Mouse (Mus musculus) c-Kit-negative CD71-positive TER-119-positive erythroid progenitor cells, embryonic 14.5 days (primary cell): ENCODE results near the gene Rsl24d1.
"Not testable (repeated sequence)": the region's sequence is repeated elsewhere in the genome, so short reads cannot be mapped to it uniquely, and the experiment has no call there.

ENCODE experiments used
- DNase-seq: peaks from one replicate; pipeline ENCODE4 v3.0.0-alpha.2; 2013; ENCODE audit warnings: low read depth, low spot score

The Rsl24d1 gene

DNA sequence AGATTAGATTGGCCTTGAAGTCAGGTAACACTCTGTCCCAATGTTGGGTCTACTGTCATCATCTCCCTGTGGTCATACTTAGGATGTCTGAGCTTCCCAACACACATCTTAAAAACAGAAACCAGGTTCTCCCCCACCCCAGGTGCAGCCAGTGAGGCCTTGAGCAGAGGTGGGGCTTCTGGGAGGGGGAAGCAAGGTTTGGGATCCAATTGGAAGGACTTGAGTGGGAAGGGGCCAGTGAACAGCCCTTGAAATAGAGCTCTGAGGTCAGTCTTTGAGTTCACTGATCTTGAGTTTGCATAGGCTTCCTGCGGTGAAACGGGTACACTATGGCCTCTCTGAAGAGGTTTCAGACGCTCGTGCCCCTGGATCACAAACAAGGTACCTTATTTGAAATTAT, 11.0 kb upstream of the Rsl24d1 start, which contains the start of gene Gm20509:
Gene Gm20509, plus strand, starts transcription at position 290 of the 400 bp plus-strand sequence.
- DNase-seq: no peak

GRCm38 (mm10) chr9:73103159-73103879, 9.9 kb upstream of the Rsl24d1 start:
- DNase-seq: no peak

- DNase-seq: no peak
Measured at GRCm38 (mm10) chr9:73103880-73104198, 9.4 kb upstream of the Rsl24d1 start.

DNA sequence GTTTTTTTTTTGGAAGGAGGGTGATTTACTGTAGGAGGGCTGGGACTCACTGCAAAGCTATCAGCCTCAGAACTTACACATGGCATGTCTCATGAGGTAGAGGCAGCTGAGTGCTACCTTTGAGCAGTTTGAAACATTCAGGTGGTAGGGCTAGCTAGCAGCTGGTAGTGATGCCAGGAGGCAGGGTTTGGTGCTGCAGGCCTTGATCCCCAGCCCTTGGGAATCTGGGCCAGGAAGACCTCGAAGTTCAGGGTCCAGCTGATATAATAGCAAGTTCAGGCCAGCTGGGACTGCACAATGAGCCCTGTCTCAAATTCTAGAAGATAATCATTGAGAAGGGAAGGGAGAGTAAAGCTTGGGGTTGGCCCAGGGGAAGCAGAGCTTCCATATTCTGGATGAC, 8.1 kb upstream of the Rsl24d1 start:
- no peak for DNase-seq

DNA sequence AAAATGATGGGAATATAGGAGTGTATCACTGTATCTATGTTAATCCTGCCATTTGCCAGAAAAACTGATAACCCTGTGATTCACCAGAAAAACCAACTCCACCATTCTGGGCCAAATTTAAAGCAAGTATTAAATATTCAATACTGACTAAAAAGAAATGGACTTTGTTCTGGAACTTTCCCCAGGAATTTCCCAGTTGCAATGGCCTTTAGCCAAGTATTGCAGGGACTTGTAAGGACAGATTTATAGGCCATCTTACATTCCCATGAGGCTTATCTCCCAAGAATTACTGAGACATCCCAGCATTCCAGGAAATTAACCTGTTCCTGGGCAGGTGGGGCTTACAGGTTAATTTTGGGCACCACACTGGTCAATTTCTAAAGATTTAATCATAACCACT, 7.5 kb upstream of the Rsl24d1 start:
- DNase-seq: no peak

GRCm38 (mm10) chr9:73116704-73117103, 3.5 kb downstream of the Rsl24d1 start:
- not testable (repeated sequence) for DNase-seq

DNA sequence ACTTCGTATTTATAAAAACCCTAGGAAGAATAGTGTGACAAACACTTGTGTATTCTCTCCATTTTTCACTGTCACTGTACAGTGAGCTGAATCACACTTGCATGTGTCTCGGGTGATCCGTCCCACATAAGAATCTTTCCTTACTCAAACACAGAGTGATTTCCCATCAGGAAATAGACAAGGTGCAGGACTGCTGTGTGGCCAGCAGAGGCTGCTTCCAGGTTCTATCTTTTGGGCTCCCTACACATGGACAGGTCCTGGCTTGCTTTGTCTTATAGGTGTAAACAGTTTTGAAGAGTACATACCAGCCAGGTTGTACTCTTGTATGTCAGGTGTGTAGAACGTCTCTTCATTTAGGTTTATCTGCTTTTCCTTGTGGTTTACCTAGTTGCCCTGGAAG, 4.8 kb downstream of the Rsl24d1 start:
- no peak for DNase-seq

- no peak for DNase-seq
Measured at GRCm38 (mm10) chr9:73121735-73122134, 8.5 kb downstream of the Rsl24d1 start.

- DNase-seq: no peak
Measured at GRCm38 (mm10) chr9:73125043-73125570, 11.9 kb downstream of the Rsl24d1 start.

DNA sequence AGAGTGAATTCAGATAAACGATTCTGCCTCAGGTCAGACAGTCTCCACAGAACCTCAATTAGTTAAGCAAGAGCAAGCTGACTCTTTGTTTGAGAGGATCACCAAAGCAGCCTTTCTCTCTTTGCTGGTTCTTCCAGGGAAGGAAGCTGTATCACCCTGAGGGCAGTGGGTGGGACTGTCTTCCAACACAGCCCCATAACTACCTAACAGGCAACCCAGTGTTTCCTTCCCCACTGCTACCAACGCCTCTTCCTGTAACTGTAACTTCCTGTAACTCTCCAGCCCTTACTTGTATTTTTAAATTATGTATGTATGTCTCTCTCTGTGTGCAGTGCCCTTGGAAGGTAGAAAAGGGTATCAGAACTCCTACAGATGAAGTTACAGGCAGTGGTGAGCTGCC, 14.2 kb downstream of the Rsl24d1 start:
- no peak for DNase-seq

GRCm38 (mm10) chr9:73129875-73130274, 16.6 kb downstream of the Rsl24d1 start:
- DNase-seq: no peak

- no peak for DNase-seq
Measured at GRCm38 (mm10) chr9:73130529-73130928, 17.3 kb downstream of the Rsl24d1 start.

DNA sequence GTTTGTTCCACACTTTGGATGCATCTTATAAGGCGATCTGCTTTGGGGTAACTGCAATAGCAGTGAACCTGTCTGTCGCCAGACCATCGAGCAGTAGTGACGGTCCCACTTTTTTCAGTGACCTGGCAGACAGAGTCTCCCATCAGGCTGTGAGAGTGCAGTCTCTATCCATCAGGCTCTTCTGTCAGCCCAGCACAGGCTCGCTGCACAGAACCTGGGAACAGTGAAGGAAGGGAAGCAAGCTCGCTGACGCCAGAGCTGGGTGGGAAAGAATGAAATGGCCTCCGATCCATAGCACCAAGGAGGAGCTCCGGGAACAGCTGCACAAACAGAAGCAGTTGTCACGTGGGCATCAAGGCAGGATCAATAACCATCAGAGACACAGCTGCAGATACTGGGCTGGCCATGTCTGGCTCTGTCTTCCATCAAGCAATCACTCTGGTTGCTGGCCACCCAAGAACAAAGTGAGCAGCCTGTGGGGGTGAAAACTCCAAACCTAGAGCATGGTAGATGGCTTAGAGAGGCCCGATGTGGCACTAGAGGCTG, 24.2 kb downstream of the Rsl24d1 start:
- no peak for DNase-seq

DNA sequence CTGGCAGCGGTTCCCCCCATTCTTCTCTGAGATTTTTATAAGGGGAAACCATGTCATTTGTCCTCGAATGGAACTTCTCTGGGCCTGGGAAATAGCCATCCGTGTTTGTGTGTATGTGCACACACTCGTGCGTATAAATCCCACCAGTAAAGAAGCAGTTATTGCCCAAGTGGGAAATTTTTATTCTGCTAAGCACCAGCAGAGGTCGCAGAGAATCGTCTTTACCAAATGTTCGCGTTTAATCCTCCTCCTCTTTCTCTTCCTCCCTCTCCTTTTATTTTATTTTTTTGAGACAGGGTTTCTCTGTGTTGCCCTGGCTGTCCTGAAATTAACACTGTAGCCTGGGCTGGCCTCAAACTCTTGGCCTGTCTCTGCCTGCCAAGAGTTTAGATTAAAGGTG, 41.1 kb downstream of the Rsl24d1 start:
- no peak for DNase-seq

- DNase-seq: no peak
Measured at GRCm38 (mm10) chr9:73157968-73158367, 44.7 kb downstream of the Rsl24d1 start.

DNA sequence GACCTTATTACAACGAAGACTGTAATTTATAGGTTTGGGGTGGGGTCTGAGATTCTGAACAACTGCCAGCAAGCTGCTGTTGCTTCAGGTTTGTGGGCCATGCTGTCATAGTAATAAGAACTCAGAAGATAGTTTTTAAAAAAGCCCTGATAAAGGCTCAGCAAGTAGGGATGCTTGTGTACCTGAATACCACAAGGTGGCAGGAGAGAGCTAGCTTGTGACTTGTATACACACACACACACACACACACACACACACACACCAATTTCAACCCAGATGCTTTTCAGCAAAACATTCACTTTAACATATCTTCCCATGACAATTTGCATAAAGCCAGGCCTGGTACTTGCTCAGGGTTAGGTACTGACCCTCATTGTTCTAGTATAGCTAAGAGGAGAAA, 46.0 kb downstream of the Rsl24d1 start:
- no peak for DNase-seq

DNA sequence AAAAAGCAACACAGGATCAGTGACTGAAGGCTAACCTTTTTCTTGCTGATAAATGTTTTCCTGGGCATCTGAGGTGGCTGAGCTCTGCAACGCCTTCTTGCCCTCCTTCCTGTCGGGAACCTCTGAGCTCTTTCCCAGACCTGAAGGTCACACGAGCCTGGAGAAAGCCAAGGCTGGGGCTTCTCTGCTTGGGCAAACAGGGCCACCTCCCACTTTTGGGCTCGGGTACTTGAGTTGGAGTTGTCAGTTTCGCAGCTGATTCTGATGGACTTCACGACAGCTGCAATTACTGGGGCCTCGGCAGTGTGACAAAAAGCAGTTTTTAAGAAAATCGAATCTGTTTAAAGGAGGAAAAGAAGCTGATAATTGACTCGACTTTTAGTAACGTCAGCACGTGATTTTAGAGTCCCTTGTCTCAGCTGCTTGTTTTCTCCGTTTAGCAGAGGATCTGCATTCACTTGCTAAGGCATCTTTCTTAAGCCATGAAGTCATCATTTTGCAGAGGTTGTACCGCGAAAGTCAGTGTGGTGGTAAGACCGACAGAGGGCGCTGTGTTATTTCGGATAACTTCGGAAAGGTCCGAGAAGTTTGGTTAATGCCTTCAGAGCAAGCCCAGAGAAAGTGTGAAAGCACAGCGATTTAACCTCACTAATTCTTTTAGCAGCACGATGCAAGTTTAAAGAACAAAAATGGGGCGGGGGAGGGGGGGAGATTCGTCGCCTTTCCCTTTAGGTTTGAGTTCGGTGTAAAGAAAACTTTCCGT, 49.5 kb downstream of the Rsl24d1 start:
- no peak for DNase-seq

DNA sequence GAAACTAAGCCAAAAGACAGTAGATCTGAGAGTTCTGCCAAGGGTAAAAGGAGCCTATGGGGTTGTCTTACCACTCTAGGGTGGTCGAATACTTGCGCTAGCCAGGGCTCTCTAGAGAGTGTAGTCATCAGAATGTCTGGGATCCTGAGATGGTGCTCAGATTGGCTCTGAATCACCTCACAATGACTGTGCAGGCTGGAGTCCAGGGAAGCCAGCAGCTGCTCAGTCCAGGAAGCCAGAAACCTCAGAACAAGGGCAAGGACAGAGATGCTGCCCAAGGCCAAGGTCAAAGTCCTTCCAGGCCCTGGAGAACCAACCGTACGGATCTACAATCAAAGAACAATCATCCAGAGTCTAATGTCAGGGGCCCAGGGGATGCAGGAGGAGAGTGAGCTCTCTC, 52.4 kb downstream of the Rsl24d1 start:
- DNase-seq: no peak
